Mouse (Mus musculus): ENCODE results near the gene Tnfrsf19.

GRCm38 (mm10) chr14:61069555-61069954 lies 23.3 kb upstream of the Tnfrsf19 start:
- TF ChIP-seq CTCF (IDR thresholded peaks at IDR 0.05; ENCODE audit: low read depth, low read length), result no peak
- no peak for TF ChIP-seq POLR2A (IDR thresholded peaks at IDR 0.05; ENCODE audit: extremely low read depth, insufficient read depth, low read length)
